Mouse (Mus musculus) hematopoietic multipotent progenitor cell, adult 10-12 weeks (in vitro differentiated cells): ENCODE results near the gene Ulk2. TPM values are rescaled to one million over a fixed set of nuclear protein-coding genes. Genes with fewer than 3 reads are reported as not detected.

Experiments used
- polyA plus RNA-seq: library from polyadenylated mRNA; stranded (reverse); fragments of >175 nt; gene quantifications from 2 replicates; pipeline ENCODE4 v1.2.3, GENCODE M21; 2012; ENCODE audit warnings: low replicate concordance

Ulk2 gene
- 9.9 and 12.0 TPM in 2 replicates for polyA plus RNA-seq

GRCm38 (mm10) chr11:61854988-61855411 lies at the start of gene Ulk2:
Ulk2 (minus strand) TSS chr11:61855073.

DNA sequence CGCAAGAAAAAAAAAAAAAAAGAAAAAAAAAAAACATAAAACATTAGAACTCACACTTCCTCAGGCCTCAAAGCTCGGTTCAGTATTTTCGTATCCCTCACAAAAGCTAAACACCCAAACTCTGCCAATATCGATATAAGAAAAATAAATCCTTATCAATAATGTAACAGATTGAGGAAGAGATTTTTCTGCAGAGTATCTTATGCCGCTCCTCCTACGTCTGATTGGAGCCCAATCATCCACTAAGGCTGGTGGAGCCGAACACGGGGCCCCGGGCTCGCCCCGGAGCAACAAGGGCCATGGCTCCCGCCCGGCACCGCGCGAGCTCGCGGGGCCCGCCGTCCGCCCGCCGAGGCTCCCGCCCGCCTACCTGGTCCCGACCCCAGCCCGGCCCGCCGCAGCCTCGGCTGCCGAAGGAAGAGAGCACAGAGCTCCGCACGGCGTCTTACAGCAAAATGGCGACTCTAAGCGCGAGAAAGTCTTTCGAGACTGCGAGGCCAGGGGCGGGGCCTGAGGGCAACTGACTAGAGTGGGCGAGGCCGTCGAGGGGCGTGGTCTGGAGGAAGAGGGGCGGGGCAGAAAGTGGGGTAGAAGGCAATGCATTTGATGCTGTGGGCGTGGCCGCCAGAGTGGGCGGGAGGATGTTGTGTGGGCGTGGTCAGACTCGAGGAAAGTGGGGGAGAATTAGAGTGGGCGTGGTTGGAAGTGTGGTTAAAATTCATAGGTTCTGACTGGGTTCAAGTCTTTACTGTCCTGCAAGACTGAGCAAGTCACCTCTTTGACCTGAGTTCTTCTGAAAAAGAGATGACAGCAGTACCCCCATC lies 93.1 kb downstream of the Ulk2 start, which contains the start of gene Prpsap2:
Gene Prpsap2, minus strand, starts transcription at position 505 of the 824 bp plus-strand sequence.

Other genes starting within 250 kb of the Ulk2 start
- 170 and 183 TPM in 2 replicates for gene Grap, start 201.8 kb downstream of the Ulk2 start, polyA plus RNA-seq
- gene Fam83g, start 171.0 kb downstream of the Ulk2 start, polyA plus RNA-seq, result 2.4 and 5.6 TPM in 2 replicates
- 0.09 TPM in 1 of 2 replicates, not detected in the other for gene Slc5a10, start 134.2 kb downstream of the Ulk2 start, polyA plus RNA-seq
- 18.6 and 28.6 TPM in 2 replicates for gene Prpsap2, start 93.0 kb downstream of the Ulk2 start, polyA plus RNA-seq
- 22.4 and 68.4 TPM in 2 replicates for gene Akap10, start 75.2 kb upstream of the Ulk2 start, polyA plus RNA-seq
- gene Specc1, start 101.7 kb upstream of the Ulk2 start, polyA plus RNA-seq, result 1.3 and 15.8 TPM in 2 replicates